Mouse (Mus musculus) retina, postnatal 1 day (tissue): Measurements from ENCODE around the gene Ssbp4.

Experiments used
- DNase-seq: peaks from one replicate; pipeline ENCODE4 v3.0.0-alpha.2; 2012

Gene Ssbp4

GRCm38 (mm10) chr8:70630532-70631381 lies 22.1 kb upstream of the Ssbp4 start:
- peak; percentile 77 for DNase-seq

DNA sequence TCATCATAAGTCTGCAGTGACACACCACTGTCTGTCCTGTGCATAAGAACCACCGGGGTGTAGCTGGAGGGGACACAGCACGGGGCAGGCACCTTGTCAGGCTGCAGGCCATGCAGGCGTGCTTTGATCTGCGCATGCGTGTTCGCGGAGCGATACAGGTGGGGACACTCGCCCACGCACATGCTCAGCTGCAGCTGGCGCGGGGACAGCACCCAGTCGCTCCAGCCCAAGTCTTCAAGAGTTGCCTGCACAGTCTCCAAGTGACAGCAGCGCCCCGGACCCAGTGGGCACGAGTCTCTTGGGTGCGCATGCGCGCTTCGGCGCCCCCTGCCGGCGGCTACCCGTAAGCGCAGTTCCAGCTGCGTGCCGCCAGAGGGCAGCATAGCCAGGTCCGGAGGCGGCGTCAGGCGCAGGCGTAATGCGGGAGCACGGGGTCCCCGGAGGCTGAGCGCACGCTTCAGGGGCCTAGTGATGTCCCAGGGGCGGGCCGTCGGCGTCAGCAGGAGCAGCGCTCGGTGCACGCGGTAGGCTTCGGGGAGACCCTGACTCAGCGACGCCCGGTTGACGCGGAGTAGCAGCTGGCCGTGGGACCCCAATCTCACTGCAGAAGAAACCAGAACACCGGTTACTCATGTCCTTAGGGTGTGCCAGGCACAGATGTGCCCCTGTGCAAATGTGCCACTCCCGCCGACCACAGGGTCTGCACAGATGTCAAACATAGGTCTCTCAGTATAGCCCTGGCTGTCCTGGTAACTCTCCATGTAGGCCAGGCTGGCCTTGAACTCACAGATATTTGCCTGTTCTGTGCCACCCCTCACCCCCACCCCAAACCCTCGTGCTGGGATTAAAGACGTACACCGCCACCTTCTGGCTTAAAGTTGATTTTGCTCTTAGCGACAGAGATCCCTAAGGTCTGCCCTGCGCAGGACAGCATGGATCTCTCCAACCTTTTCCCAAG lies 21.2 kb upstream of the Ssbp4 start:
- peak; percentile 94 for DNase-seq

- DNase-seq = peak; percentile 31
These were observed 20.4 kb upstream of the Ssbp4 start for GRCm38 (mm10) chr8:70628986-70629490.

- no peak for DNase-seq
These were observed 18.4 kb upstream of the Ssbp4 start for GRCm38 (mm10) chr8:70627041-70627440.

- peak; percentile 78 for DNase-seq
These were observed 16.4 kb upstream of the Ssbp4 start for GRCm38 (mm10) chr8:70625104-70625503.

GRCm38 (mm10) chr8:70622220-70622619 lies 13.5 kb upstream of the Ssbp4 start:
- DNase-seq = no peak

DNA sequence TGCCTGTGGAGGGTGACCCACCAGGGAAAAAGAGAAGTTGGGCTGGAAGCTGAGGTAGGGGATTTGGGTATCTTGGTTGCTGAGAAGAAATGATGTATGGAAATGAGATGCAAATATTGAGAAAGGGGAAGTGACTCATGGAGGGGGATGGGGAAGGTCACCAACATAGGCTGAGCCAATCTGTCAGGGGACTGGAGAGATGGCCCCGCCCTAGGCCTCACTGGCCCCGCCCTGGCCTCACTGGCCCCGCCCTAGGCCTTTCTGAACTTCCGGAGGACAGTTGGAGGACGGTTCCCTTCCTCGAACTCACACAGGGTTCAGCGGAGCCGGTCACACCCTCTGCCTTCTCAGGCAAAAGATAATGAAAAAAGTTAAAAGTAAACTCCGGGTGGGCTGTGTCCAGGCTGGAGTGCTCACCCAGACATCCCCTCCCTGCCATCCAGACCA lies 10.2 kb upstream of the Ssbp4 start:
- no peak for DNase-seq

DNA sequence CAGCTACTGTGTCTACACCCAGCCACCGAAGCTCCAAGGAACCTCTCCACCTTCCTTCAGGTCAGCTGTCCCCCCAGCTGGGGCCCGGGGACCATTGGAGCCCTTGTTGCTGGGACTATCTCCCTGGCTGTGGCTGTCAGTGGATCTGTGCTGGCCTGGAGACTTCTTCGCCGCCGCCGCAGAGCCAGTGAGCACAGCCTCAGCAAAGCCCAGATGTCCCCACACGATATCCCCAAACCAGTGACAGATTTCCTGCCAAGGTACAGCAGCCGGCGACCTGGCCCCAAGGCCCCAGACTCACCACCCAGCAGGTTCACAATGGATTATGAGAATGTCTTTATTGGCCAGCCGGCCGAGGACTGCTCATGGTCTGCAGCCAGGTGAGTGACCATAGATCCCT lies 9.3 kb upstream of the Ssbp4 start:
- no peak for DNase-seq

DNA sequence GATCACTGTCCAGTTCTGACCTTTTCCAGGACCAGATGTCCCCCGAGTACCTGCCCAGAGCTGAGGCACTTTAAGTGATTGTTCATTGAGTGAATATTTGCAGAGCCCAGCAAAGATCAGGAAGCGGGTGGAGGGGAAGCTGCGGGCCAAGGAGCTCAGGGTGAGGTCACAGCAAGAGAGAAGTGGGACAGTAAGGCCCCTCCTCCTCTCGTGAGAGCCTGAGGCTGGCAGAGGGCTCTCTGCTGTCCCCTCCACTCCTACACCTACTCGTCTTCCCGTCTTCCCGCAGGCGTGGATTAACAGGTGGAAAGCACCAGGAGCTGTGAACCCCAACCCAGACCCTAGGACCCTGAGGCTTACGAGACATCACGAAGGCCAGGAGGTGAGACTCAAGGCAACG lies 8.0 kb upstream of the Ssbp4 start:
- DNase-seq = no peak

DNA sequence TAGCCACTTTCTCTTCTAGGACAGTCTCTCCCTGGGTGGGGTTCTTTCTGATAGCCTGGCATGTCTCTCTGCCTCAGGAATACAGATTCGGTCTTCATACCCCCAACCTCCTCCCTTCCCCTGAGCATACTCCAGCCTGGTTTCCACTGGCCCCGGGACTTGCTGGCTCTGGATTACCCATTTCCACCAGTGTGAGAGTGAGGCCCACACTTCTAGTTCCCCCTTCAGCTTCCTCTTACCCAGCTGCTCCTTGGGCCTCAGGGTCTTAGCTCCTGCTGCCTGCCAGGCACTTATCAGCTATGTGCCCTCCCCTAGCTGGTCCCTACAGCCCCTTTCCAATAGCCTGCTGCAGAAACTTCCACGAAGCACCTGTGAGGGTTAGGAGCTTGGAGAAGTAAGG lies 7.2 kb upstream of the Ssbp4 start, which contains the start of gene Lrrc25:
TSS of gene Lrrc25 (plus strand) at position 262 of the 400 bp plus-strand sequence.
- no peak for DNase-seq

DNA sequence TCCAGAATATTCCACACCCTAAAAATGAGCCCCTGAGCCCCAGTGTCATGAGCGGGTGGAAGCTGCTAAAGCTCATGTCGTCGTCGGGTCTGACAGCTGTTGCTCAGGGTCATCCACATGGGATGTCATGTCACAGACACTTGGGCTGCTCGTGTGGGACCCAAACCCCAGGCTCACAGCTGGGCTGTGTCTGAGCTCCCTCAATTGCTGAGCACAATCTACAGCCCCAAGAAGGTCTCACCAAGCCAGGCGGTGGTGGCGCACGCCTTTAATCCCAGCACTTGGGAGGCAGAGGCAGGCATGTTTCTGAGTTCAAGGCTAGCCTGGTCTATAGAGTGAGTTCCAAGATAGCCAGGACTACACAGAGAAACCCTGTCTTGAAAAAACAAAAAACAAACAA lies 6.6 kb upstream of the Ssbp4 start:
- no peak for DNase-seq

GRCm38 (mm10) chr8:70614469-70614868 lies 5.8 kb upstream of the Ssbp4 start:
- DNase-seq = no peak

GRCm38 (mm10) chr8:70613763-70614162 lies 5.1 kb upstream of the Ssbp4 start:
- no peak for DNase-seq

GRCm38 (mm10) chr8:70611849-70612248 lies 3.2 kb upstream of the Ssbp4 start:
- peak; percentile 91 for DNase-seq

- DNase-seq = peak; percentile 80
These were observed 2.4 kb upstream of the Ssbp4 start for GRCm38 (mm10) chr8:70610796-70611771.

DNA sequence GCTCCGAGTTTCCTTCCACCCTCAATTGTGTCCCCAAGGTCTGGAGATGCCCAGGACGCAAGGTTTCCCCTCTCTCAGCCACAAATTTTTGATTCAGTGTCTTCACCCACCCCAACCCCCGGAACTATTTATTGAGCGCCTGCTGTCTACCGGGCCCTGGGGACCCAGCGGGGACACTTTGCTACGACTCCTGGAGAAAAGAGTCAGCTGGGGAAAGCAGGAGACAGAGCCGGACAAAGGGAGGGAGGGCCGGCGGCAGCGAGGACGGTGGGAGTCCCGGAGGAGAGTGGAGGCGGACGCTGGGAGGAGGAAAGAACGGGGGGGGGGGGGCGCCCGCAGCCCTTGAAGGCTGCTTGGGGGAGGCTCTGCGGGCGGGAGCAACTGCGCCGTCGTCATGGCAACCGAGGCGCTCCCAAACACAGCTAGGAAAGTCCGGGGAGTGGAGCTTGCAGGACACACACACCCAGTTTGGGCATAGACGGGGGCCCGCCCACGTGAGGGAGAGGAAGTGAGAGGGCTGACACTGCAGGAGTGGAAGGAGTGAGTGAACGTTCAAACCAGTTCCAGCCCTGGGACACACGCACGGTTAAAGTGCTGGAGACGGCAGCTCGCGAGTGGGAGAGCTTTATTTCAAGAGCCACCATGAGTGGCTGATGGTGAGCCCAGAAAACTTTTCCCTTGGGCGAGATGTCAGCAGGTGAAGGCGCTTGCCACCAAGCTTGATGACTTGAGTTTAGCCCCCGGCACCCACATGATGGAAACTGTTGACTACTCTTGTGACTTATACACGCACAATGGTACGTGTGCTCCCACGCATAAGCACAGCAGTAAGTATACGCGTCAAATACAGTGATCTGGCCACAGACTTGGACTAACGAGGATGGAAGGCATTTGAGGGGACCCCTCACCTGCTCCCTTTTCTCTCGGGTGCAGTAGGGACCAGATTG lies 1.4 kb upstream of the Ssbp4 start:
- peak; percentile 92 for DNase-seq

DNA sequence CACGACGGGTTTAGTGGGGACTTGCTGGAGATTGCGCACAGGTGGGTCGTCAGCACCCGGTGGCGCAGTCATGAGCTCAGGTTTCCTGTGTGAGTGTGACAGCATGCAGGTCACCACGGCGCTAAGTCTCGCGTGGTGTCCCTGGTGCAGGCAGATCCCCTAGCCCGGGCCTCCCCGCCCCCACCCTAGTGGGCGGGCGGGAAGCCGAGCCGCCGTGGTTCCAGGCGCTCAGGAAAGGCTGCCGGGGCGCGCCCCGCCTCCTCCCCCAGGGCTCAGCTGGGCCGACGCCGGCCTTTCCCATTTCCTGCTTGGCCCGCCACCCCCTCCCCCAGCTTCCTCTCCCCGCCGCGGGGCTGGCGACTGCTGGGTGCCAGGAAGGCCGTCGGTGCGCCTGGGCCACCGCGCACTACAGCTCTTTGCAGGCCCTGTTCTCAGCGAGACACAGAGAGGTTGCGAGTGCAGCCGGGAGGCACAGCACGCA lies 736 bp upstream of the Ssbp4 start:
- peak; percentile 92 for DNase-seq

DNA sequence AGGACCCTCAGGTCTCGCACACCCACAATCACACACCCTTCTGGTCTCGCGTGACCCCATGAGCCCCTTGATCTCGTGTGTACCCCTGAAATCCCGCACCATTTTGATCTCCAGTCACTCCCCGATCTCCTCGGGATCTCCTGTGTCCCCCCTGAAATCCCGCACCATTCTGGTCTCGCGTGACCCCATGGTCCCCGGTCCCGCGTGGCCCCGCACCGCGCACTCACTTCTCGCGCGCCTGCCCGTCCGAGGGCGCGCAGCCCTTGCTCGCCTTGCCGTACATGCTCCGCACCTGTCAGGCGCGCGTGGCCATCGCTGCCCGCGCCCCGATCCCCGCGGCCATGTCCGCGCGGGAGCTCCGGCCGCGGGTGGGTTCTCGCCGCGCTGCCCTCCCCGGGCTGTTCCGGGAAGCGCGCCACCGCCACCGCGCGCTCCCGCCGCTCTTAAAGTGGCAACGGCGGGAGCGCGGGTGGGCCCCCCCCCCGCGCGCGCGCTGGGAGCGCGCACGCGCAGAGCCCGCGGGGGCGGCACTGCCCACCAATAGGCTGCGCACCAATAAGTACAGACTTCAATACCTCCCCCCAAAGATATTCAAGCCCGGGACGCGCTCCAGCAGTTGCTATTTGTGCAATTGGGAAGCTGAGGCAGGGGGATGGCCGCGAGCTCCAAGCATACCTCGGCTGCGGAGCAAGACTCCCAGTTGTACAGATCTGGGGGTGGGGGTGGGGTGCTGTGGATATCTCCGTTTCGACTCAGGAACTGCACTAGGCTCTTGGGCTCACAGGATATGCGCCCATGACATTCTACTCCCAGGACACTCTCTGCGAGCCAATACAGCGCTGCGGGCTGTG lies 549 bp downstream of the Ssbp4 start:
- DNase-seq = peak; percentile 78

GRCm38 (mm10) chr8:70607603-70607897 lies 1.1 kb downstream of the Ssbp4 start:
- no peak for DNase-seq
